Mouse (Mus musculus) lung, embryonic 15.5 days (tissue): ENCODE measurements around the gene Dclk1. TPM values are rescaled to one million over a fixed set of nuclear protein-coding genes. Genes with fewer than 3 reads are reported as not detected.

Source experiments
- ATAC-seq: fragments of 200-750 bp; cut with Nextera tagmentation; 2 replicates; pipeline ENCODE4 v1.8.0; 2017; ENCODE audit warnings: moderate number of reproducible peaks, borderline replicate concordance; ENCODE audit not compliant: low FRiP score, low TSS enrichment; ENCODE audit errors: extremely low read depth
- H3K27ac ChIP-seq: fragments of 300-500 bp; sonication (generic); 2 replicates; pipeline ENCODE4 v1.5.1; 2015; ENCODE audit warnings: moderate library complexity, mild to moderate bottlenecking, inconsistent platforms
- H3K27me3 ChIP-seq: fragments of 300-500 bp; sonication (generic); 2 replicates; pipeline ENCODE4 v1.6.1; 2015; ENCODE audit warnings: inconsistent platforms
- H3K36me3 ChIP-seq: fragments of 300-500 bp; sonication (generic); 2 replicates; pipeline ENCODE4 v1.6.1; 2015; ENCODE audit warnings: inconsistent platforms
- H3K4me1 ChIP-seq: fragments of 300-500 bp; sonication (generic); 2 replicates; pipeline ENCODE4 v1.6.1; 2015; ENCODE audit warnings: inconsistent platforms
- H3K4me2 ChIP-seq: fragments of 300-500 bp; sonication (generic); 2 replicates; pipeline ENCODE4 v1.6.1; 2015; ENCODE audit warnings: inconsistent platforms, mild to moderate bottlenecking, moderate library complexity
- H3K4me3 ChIP-seq: fragments of 300-500 bp; sonication (generic); 2 replicates; pipeline ENCODE4 v1.5.1; 2015; ENCODE audit warnings: mild to moderate bottlenecking, inconsistent platforms
- H3K9ac ChIP-seq: fragments of 300-500 bp; sonication (generic); 2 replicates; pipeline ENCODE4 v1.6.1; 2015; ENCODE audit warnings: inconsistent platforms
- H3K9me3 ChIP-seq: fragments of 300-500 bp; sonication (generic); 2 replicates; pipeline ENCODE4 v1.6.1; 2016; ENCODE audit warnings: inconsistent platforms
- WGBS: fragments of 180-500 bp; shearing (Covaris S2); methylation state at CpG from one replicate; pipeline ENCODE4 v1.1.7; 2015; 5-methylcytosine and 5-hydroxymethylcytosine counted together
- polyA plus RNA-seq: library from polyadenylated mRNA; unstranded; fragments of >200 nt; fragmentation: Nextera tagmentation; extraction: Ambion mirVana; gene quantifications from 2 replicates; pipeline ENCODE4 v1.2.1, GENCODE M21; 2015

Dclk1 gene
- polyA plus RNA-seq, 1 experiment from 2014 or later, result 10.7 TPM

- H3K9me3 ChIP-seq, result no peaks in the 10 kb centered on the region
- ATAC-seq, result no peak
- no peaks in the 10 kb centered on the region for H3K27me3 ChIP-seq
- 0 out of 2 replicates have a peak, but pooled peaks cover 6% of the 10 kb centered on the region for H3K4me1 ChIP-seq
- H3K36me3 ChIP-seq, result no peaks in the 10 kb centered on the region
- H3K9ac ChIP-seq, result no peak overlapping the region
- 66% methylated on average over 3 of the region's 3 CpGs for WGBS
- H3K4me2 ChIP-seq, result no peak overlapping the region
- no peak overlapping the region for H3K27ac ChIP-seq
- no peak overlapping the region for H3K4me3 ChIP-seq
Observed at GRCm38 (mm10) chr3:55223862-55224261, 18.3 kb upstream of the Dclk1 start.

- WGBS, result 30% methylated on average over 18 of the region's 18 CpGs
- H3K4me2 ChIP-seq, result peak overlapping the region; percentile 10; the same call in 1 of the 2 replicates
- no peak overlapping the region for H3K27ac ChIP-seq
- H3K4me1 ChIP-seq, result 0 out of 2 replicates have a peak, but pooled peaks cover 6% of the 10 kb centered on the region
- no peaks in the 10 kb centered on the region for H3K27me3 ChIP-seq
- no peak for ATAC-seq
- no peaks in the 10 kb centered on the region for H3K9me3 ChIP-seq
- no peak overlapping the region for H3K9ac ChIP-seq
- no peaks in the 10 kb centered on the region for H3K36me3 ChIP-seq
- no peak overlapping the region for H3K4me3 ChIP-seq
Observed at GRCm38 (mm10) chr3:55226501-55227213, 15.5 kb upstream of the Dclk1 start.

DNA sequence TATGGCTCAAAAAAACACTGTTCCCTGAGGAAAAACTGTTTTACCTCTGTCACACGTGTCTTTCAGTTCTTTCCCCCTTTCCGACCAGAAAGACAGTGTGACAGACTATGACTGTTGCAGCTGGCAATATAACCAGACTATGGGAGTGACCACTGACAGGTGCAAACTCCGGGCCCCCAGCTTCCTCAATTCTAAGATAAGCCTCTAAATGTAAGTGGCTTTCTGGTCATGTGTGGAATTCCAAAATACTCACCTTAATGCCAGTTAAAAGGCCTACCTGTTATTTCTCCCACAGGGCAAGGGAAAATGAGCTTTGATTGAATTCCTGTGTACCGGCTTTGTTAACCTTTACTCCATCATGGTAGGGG is 15.0 kb upstream of the Dclk1 start:
- 0 out of 2 replicates have a peak, but pooled peaks cover 6% of the 10 kb centered on the region for H3K4me1 ChIP-seq
- no peak overlapping the region for H3K4me3 ChIP-seq
- ATAC-seq, result no peak
- H3K36me3 ChIP-seq, result no peaks in the 10 kb centered on the region
- H3K27ac ChIP-seq, result no peak overlapping the region
- H3K9ac ChIP-seq, result no peak overlapping the region
- peak overlapping the region; percentile 10; the same call in 1 of the 2 replicates for H3K4me2 ChIP-seq
- H3K9me3 ChIP-seq, result no peaks in the 10 kb centered on the region
- H3K27me3 ChIP-seq, result no peaks in the 10 kb centered on the region
- WGBS, result 26% methylated on average over 4 of the region's 4 CpGs

DNA sequence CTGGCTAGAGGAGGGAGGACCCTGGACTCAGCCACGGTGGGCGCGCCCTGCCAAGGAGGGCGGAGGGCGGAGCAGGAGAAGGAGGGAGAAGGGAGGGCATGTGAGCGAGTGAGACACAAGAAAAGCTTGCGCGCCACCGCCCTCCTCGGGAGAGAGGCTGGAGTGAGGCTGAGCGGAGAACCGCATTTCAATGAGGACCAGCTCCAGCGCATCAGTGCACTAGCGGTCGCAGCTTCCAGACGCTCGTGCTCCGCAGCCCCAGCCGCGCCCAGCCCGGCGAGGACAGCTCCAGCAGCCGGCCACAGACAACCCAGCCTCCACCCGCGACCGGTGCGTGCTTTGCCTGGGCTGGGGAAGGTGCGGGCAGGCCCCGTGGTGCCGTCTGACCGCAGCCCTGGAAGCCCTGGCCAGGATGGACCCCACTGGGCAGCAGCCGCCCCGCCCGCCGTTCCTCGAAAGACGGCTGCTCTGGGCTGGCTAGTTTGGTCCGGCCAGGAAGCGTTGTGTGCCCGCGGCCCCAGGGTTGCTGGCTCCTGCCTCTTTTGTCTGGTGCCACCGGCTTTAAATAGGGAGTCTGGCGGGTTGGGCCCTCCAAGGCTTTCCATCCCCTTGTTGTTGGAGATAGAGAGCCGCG is 375 bp downstream of the Dclk1 start:
- Histone ChIP-seq H3K27ac (no peak overlapping the region), H3K9ac (peak overlapping the region; percentile 43), H3K4me3 (peak overlapping the region; percentile 51), H3K9me3 (no peaks in the 10 kb centered on the region), H3K36me3 (no peaks in the 10 kb centered on the region), H3K4me2 (peak overlapping the region; percentile 96), H3K4me1 (peaks cover 19% of the 10 kb centered on the region), H3K27me3 (peaks cover 28% of the 10 kb centered on the region)
- ATAC-seq, result peak; percentile 87
- WGBS, result under 1% methylated on average over 44 of the region's 45 CpGs

- peaks cover 19% of the 10 kb centered on the region for H3K4me1 ChIP-seq
- H3K36me3 ChIP-seq, result no peaks in the 10 kb centered on the region
- H3K4me2 ChIP-seq, result peak overlapping the region; percentile 96
- WGBS, result 3% methylated on average over 8 of the region's 8 CpGs
- peak overlapping the region; percentile 51 for H3K4me3 ChIP-seq
- H3K9me3 ChIP-seq, result no peaks in the 10 kb centered on the region
- peak overlapping the region; percentile 43 for H3K9ac ChIP-seq
- H3K27ac ChIP-seq, result no peak overlapping the region
- ATAC-seq, result peak; percentile 16; the same call in 1 of the 2 replicates
- peaks cover 28% of the 10 kb centered on the region for H3K27me3 ChIP-seq
Observed at GRCm38 (mm10) chr3:55243056-55243471, 900 bp downstream of the Dclk1 start.

DNA sequence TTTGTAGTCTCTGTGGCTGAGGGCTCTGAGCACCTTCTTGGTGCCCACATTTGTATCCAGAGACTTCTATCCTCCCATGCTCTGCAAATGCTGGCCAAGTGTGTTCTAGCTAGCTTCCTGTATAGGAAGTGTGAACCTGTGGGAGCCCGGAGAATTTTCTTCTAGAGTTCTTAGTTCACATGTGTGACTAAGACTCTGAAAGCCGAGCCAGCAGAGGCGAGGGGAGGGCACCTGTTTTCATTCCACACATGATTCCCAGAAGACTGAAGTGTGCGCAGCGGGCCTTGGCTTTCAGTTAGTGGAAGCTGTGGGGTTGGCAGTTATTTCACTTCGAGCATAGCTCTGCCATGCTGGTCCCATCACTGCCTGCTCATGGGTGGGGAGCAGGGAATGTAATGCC is 1.9 kb downstream of the Dclk1 start:
- WGBS, result 70% methylated on average over 6 of the region's 6 CpGs
- no peak overlapping the region for H3K4me2 ChIP-seq

DNA sequence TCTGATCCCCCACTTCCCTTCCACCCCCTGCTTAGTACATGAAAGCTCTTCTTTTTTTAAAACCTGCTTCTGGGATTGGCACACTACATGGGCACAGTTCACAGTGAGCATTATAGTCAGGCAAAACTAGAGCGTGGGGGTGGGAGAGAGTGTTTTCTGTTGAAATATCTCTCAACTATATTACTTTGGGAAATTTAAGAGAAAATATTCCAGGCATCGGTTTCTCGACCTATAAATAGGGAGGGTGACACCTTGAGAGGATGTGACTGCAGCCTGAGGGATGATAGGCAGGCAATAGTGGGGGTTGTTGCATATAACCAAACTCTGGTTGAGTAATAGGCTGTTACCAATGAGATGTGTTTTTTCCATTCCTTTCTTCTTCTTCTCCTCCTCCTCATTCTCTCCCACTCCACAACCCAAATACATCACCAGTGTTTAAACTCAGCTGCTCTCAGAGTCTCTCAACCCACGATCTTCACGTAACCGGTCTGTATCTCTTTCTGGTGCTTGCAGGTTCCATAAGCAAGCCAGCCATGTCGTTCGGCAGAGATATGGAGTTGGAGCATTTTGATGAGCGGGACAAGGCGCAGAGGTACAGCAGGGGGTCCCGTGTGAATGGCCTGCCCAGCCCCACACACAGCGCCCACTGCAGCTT is 4.6 kb downstream of the Dclk1 start:
- 85% methylated on average over 12 of the region's 12 CpGs for WGBS
- H3K4me1 ChIP-seq, result peaks cover 23% of the 10 kb centered on the region
- no peak overlapping the region for H3K4me3 ChIP-seq
- H3K9me3 ChIP-seq, result no peaks in the 10 kb centered on the region
- H3K27ac ChIP-seq, result no peak overlapping the region
- H3K27me3 ChIP-seq, result peaks cover 25% of the 10 kb centered on the region
- no peak overlapping the region for H3K4me2 ChIP-seq
- ATAC-seq, result no peak
- no peaks in the 10 kb centered on the region for H3K36me3 ChIP-seq
- H3K9ac ChIP-seq, result no peak overlapping the region

More for the DNA sequence above, 1.9 kb downstream of the Dclk1 start:
- H3K27me3 ChIP-seq, result peaks cover 28% of the 10 kb centered on the region
- no peak overlapping the region for H3K27ac ChIP-seq
- H3K36me3 ChIP-seq, result no peaks in the 10 kb centered on the region
- no peak overlapping the region for H3K4me3 ChIP-seq
- ATAC-seq, result no peak
- H3K4me1 ChIP-seq, result peaks cover 25% of the 10 kb centered on the region
- no peaks in the 10 kb centered on the region for H3K9me3 ChIP-seq
- no peak overlapping the region for H3K9ac ChIP-seq

GRCm38 (mm10) chr3:55248048-55248447 is 5.9 kb downstream of the Dclk1 start:
- Histone ChIP-seq H3K9me3 (no peaks in the 10 kb centered on the region), H3K4me1 (peaks cover 11% of the 10 kb centered on the region), H3K4me2 (no peak overlapping the region), H3K36me3 (no peaks in the 10 kb centered on the region), H3K27ac (no peak overlapping the region), H3K27me3 (peaks cover 13% of the 10 kb centered on the region), H3K9ac (no peak overlapping the region), H3K4me3 (no peak overlapping the region)
- ATAC-seq, result no peak
- WGBS, result 76% methylated on average over 3 of the region's 3 CpGs

- ATAC-seq, result peak; percentile 67; the same call in 1 of the 2 replicates
- no peak overlapping the region for H3K4me3 ChIP-seq
- no peak overlapping the region for H3K27ac ChIP-seq
- H3K27me3 ChIP-seq, result peaks cover 9% of the 10 kb centered on the region; the same call in 1 of the 2 replicates
- 44% methylated on average over 6 of the region's 6 CpGs for WGBS
- H3K9ac ChIP-seq, result no peak overlapping the region
- no peaks in the 10 kb centered on the region for H3K9me3 ChIP-seq
- peaks cover 6% of the 10 kb centered on the region for H3K4me1 ChIP-seq
- H3K4me2 ChIP-seq, result no peak overlapping the region
- H3K36me3 ChIP-seq, result no peaks in the 10 kb centered on the region
Observed at GRCm38 (mm10) chr3:55248508-55248907, 6.3 kb downstream of the Dclk1 start.

GRCm38 (mm10) chr3:55250631-55251030 is 8.5 kb downstream of the Dclk1 start:
- Histone ChIP-seq H3K4me2 (no peak overlapping the region), H3K9ac (no peak overlapping the region), H3K36me3 (no peaks in the 10 kb centered on the region), H3K9me3 (no peaks in the 10 kb centered on the region), H3K4me3 (no peak overlapping the region), H3K4me1 (peaks cover 6% of the 10 kb centered on the region), H3K27ac (no peak overlapping the region), H3K27me3 (no peaks in the 10 kb centered on the region)
- whole genome bisulfite sequencing, result 76% methylated on average over 2 of the region's 2 CpGs
- no peak for ATAC-seq

DNA sequence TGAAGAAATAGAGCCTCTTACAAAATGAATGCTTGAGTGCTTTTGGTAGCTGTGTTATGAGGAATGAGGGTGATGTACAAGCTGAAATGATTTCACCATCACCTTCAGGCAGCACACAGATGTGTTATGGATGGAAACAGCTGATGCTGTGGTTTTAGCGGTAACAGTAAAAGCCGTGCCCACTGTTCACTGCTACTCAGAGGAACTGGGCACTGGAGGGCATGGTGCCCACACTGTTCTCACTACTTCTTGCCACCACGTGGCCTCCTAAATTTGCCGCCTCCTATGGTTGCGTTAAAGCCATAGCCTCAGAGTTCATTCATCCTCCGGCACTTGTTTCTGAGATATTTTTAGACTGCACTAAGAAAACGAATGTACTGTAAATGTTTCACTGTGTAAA is 18.0 kb downstream of the Dclk1 start:
- no peak overlapping the region for H3K4me2 ChIP-seq
- H3K27ac ChIP-seq, result no peak overlapping the region
- no peaks in the 10 kb centered on the region for H3K36me3 ChIP-seq
- 43% methylated on average over 7 of the region's 7 CpGs for WGBS
- H3K9ac ChIP-seq, result no peak overlapping the region
- H3K4me3 ChIP-seq, result no peak overlapping the region
- no peak for ATAC-seq
- no peaks in the 10 kb centered on the region for H3K9me3 ChIP-seq
- H3K27me3 ChIP-seq, result no peaks in the 10 kb centered on the region
- 0 out of 2 replicates have a peak, but pooled peaks cover 4% of the 10 kb centered on the region for H3K4me1 ChIP-seq

DNA sequence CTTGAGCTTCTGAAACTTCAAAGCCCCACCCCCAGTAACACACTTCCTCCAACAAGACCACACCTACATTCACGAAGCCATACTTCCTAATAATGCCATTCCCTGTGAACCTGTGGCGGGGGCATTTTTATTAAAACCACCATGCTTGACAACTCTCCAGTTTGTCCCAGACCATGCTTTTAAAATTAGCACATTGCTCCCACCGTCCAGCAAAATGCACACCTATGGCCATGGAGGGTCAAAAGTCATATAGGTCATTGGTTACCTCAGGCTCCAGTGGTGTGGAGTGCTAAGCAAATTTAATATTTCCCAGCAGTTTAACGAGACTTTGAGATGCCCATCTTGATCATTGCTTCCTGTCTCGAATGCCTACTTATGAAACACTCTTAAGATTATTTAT is 23.9 kb downstream of the Dclk1 start:
- no peak for ATAC-seq
- Histone ChIP-seq H3K36me3 (no peaks in the 10 kb centered on the region), H3K4me3 (no peak overlapping the region), H3K9me3 (no peaks in the 10 kb centered on the region), H3K9ac (no peak overlapping the region), H3K4me1 (no peaks in the 10 kb centered on the region; the same call in 1 of the 2 replicates), H3K27ac (no peak overlapping the region), H3K27me3 (no peaks in the 10 kb centered on the region), H3K4me2 (no peak overlapping the region)
- 77% methylated on average over 5 of the region's 5 CpGs for WGBS
